Mouse (Mus musculus): ENCODE measurements around the gene Icam4.

Icam4 gene

GRCm38 (mm10) chr9:21029291-21030054 is at the start of gene Icam4:
TSS of gene Icam4 (plus strand) at chr9:21029373.
- H3K36me3 ChIP-seq (ENCODE audit: insufficient read depth, low read length) = peaks cover 45% of the 10 kb centered on the region
- peaks cover 26% of the 10 kb centered on the region for H3K27me3 ChIP-seq (ENCODE audit: insufficient read depth, low read length)
- H3K4me1 ChIP-seq (replicated peaks; ENCODE audit: low read depth, low read length) = peaks cover 93% of the 10 kb centered on the region
- peak within 1 kb of the TSS; percentile 74 for H3K4me3 ChIP-seq (replicated peaks; ENCODE audit: low read length)
- peak; percentile 84 for TF ChIP-seq CTCF (conservative IDR thresholded peaks at IDR 0.05; ENCODE audit: low read length)
- no peak for TF ChIP-seq NANOG (IDR thresholded peaks at IDR 0.05; ENCODE audit: borderline replicate concordance, low read length)
- TF ChIP-seq POU5F1 (IDR thresholded peaks at IDR 0.05; ENCODE audit: borderline replicate concordance, low read length) = no peak
- no peaks in the 10 kb centered on the region for H3K9me3 ChIP-seq (ENCODE audit: low read length)

- TF ChIP-seq NANOG (IDR thresholded peaks at IDR 0.05; ENCODE audit: borderline replicate concordance, low read length) (no peak), CTCF (conservative IDR thresholded peaks at IDR 0.05; ENCODE audit: low read length) (no peak), POU5F1 (IDR thresholded peaks at IDR 0.05; ENCODE audit: borderline replicate concordance, low read length) (no peak)
- Histone ChIP-seq H3K9me3 (ENCODE audit: low read length) (no peaks in the 10 kb centered on the region), H3K4me3 (replicated peaks; ENCODE audit: low read length) (peak overlapping the region; percentile 94; the same call in 1 of the 2 replicates)
These were observed 49.4 kb upstream of the Icam4 start for GRCm38 (mm10) chr9:20979769-20980168.

GRCm38 (mm10) chr9:20982171-20982570 is 47.0 kb upstream of the Icam4 start:
- Histone ChIP-seq H3K4me3 (replicated peaks; ENCODE audit: low read length) (no peak overlapping the region), H3K9me3 (ENCODE audit: low read length) (no peaks in the 10 kb centered on the region), H3K36me3 (ENCODE audit: insufficient read depth, low read length) (peaks cover 6% of the 10 kb centered on the region; the same call in 1 of the 2 replicates), H3K4me1 (replicated peaks; ENCODE audit: low read depth, low read length) (peaks cover 97% of the 10 kb centered on the region), H3K27me3 (ENCODE audit: insufficient read depth, low read length) (no peaks in the 10 kb centered on the region)
- TF ChIP-seq NANOG (IDR thresholded peaks at IDR 0.05; ENCODE audit: borderline replicate concordance, low read length) = no peak
- no peak for TF ChIP-seq POU5F1 (IDR thresholded peaks at IDR 0.05; ENCODE audit: borderline replicate concordance, low read length)
- no peak for TF ChIP-seq CTCF (conservative IDR thresholded peaks at IDR 0.05; ENCODE audit: low read length)

More at GRCm38 (mm10) chr9:20979769-20980168, 49.4 kb upstream of the Icam4 start:
- Histone ChIP-seq H3K4me1 (replicated peaks; ENCODE audit: low read depth, low read length) (peaks cover 89% of the 10 kb centered on the region), H3K36me3 (ENCODE audit: insufficient read depth, low read length) (peaks cover 5% of the 10 kb centered on the region; the same call in 1 of the 2 replicates), H3K27me3 (ENCODE audit: insufficient read depth, low read length) (no peaks in the 10 kb centered on the region)

GRCm38 (mm10) chr9:20983169-20983568 is 46.0 kb upstream of the Icam4 start:
- Histone ChIP-seq H3K27me3 (ENCODE audit: insufficient read depth, low read length) (no peaks in the 10 kb centered on the region), H3K4me1 (replicated peaks; ENCODE audit: low read depth, low read length) (peaks cover 97% of the 10 kb centered on the region), H3K36me3 (ENCODE audit: insufficient read depth, low read length) (peaks cover 6% of the 10 kb centered on the region; the same call in 1 of the 2 replicates), H3K4me3 (replicated peaks; ENCODE audit: low read length) (peak overlapping the region; percentile 67), H3K9me3 (ENCODE audit: low read length) (no peaks in the 10 kb centered on the region)
- TF ChIP-seq NANOG (IDR thresholded peaks at IDR 0.05; ENCODE audit: borderline replicate concordance, low read length) (0 out of 2 replicates have a peak, but pooled peaks have one; percentile 14), POU5F1 (IDR thresholded peaks at IDR 0.05; ENCODE audit: borderline replicate concordance, low read length) (no peak)

- peaks cover 6% of the 10 kb centered on the region; the same call in 1 of the 2 replicates for H3K36me3 ChIP-seq (ENCODE audit: insufficient read depth, low read length)
- no peak for TF ChIP-seq NANOG (IDR thresholded peaks at IDR 0.05; ENCODE audit: borderline replicate concordance, low read length)
- TF ChIP-seq CTCF (conservative IDR thresholded peaks at IDR 0.05; ENCODE audit: low read length) = no peak
- TF ChIP-seq POU5F1 (IDR thresholded peaks at IDR 0.05; ENCODE audit: borderline replicate concordance, low read length) = no peak
- H3K27me3 ChIP-seq (ENCODE audit: insufficient read depth, low read length) = no peaks in the 10 kb centered on the region
- H3K4me3 ChIP-seq (replicated peaks; ENCODE audit: low read length) = peak overlapping the region; percentile 51; the same call in 1 of the 2 replicates
- H3K4me1 ChIP-seq (replicated peaks; ENCODE audit: low read depth, low read length) = peaks cover 97% of the 10 kb centered on the region
- H3K9me3 ChIP-seq (ENCODE audit: low read length) = no peaks in the 10 kb centered on the region
These were observed 42.1 kb upstream of the Icam4 start for GRCm38 (mm10) chr9:20986952-20987686.

- no peaks in the 10 kb centered on the region for H3K27me3 ChIP-seq (ENCODE audit: insufficient read depth, low read length)
- peaks cover 97% of the 10 kb centered on the region for H3K4me1 ChIP-seq (replicated peaks; ENCODE audit: low read depth, low read length)
- H3K4me3 ChIP-seq (replicated peaks; ENCODE audit: low read length) = peak overlapping the region; percentile 51
- TF ChIP-seq POU5F1 (IDR thresholded peaks at IDR 0.05; ENCODE audit: borderline replicate concordance, low read length) = no peak; the same call in 1 of the 2 replicates
- no peak for TF ChIP-seq CTCF (conservative IDR thresholded peaks at IDR 0.05; ENCODE audit: low read length)
- no peak for TF ChIP-seq NANOG (IDR thresholded peaks at IDR 0.05; ENCODE audit: borderline replicate concordance, low read length)
- H3K9me3 ChIP-seq (ENCODE audit: low read length) = no peaks in the 10 kb centered on the region
- peaks cover 6% of the 10 kb centered on the region; the same call in 1 of the 2 replicates for H3K36me3 ChIP-seq (ENCODE audit: insufficient read depth, low read length)
These were observed 41.2 kb upstream of the Icam4 start for GRCm38 (mm10) chr9:20987953-20988352.

GRCm38 (mm10) chr9:20990861-20991260 is 38.3 kb upstream of the Icam4 start:
- H3K4me3 ChIP-seq (replicated peaks; ENCODE audit: low read length) = peak overlapping the region; percentile 48; the same call in 1 of the 2 replicates
- no peaks in the 10 kb centered on the region for H3K9me3 ChIP-seq (ENCODE audit: low read length)
- TF ChIP-seq CTCF (conservative IDR thresholded peaks at IDR 0.05; ENCODE audit: low read length) = no peak
- TF ChIP-seq POU5F1 (IDR thresholded peaks at IDR 0.05; ENCODE audit: borderline replicate concordance, low read length) = no peak
- TF ChIP-seq NANOG (IDR thresholded peaks at IDR 0.05; ENCODE audit: borderline replicate concordance, low read length) = no peak
- H3K4me1 ChIP-seq (replicated peaks; ENCODE audit: low read depth, low read length) = peaks cover 83% of the 10 kb centered on the region
- H3K27me3 ChIP-seq (ENCODE audit: insufficient read depth, low read length) = no peaks in the 10 kb centered on the region
- H3K36me3 ChIP-seq (ENCODE audit: insufficient read depth, low read length) = peaks cover 6% of the 10 kb centered on the region; the same call in 1 of the 2 replicates

- H3K27me3 ChIP-seq (ENCODE audit: insufficient read depth, low read length) = no peaks in the 10 kb centered on the region
- TF ChIP-seq POU5F1 (IDR thresholded peaks at IDR 0.05; ENCODE audit: borderline replicate concordance, low read length) (no peak), CTCF (conservative IDR thresholded peaks at IDR 0.05; ENCODE audit: low read length) (no peak), NANOG (IDR thresholded peaks at IDR 0.05; ENCODE audit: borderline replicate concordance, low read length) (no peak)
- no peak overlapping the region for H3K4me3 ChIP-seq (replicated peaks; ENCODE audit: low read length)
- no peaks in the 10 kb centered on the region for H3K36me3 ChIP-seq (ENCODE audit: insufficient read depth, low read length)
- H3K9me3 ChIP-seq (ENCODE audit: low read length) = no peaks in the 10 kb centered on the region
- peaks cover 76% of the 10 kb centered on the region for H3K4me1 ChIP-seq (replicated peaks; ENCODE audit: low read depth, low read length)
These were observed 37.6 kb upstream of the Icam4 start for GRCm38 (mm10) chr9:20991587-20991986.

Data from E14TG2a.4 (cell line).